Mouse (Mus musculus) fibroblast of lung, adult 2 months (primary cell): ENCODE measurements around the gene Sdhaf1.

Source experiments
- DNase-seq: peaks from one replicate; pipeline ENCODE4 v3.0.0-alpha.2; 2011; ENCODE audit warnings: low read depth

Sdhaf1 gene

GRCm38 (mm10) chr7:30323795-30324194 lies at the start of gene Sdhaf1:
TSS of gene Sdhaf1 (minus strand) at chr7:30323895.
- DNase-seq = no peak

GRCm38 (mm10) chr7:30367466-30367865 lies 43.8 kb upstream of the Sdhaf1 start:
- no peak for DNase-seq

- DNase-seq = no peak
Observed at GRCm38 (mm10) chr7:30363344-30363738, 39.6 kb upstream of the Sdhaf1 start.

- DNase-seq = peak; percentile 10
Observed at GRCm38 (mm10) chr7:30362652-30363343, 39.1 kb upstream of the Sdhaf1 start, which contains the start of gene Lrfn3. TSS of gene Lrfn3 (minus strand) at chr7:30362772.

- DNase-seq = no peak
Observed at GRCm38 (mm10) chr7:30360028-30360427, 36.3 kb upstream of the Sdhaf1 start.

- no peak for DNase-seq
Observed at GRCm38 (mm10) chr7:30359276-30359865, 35.7 kb upstream of the Sdhaf1 start.

GRCm38 (mm10) chr7:30358378-30359186 lies 34.9 kb upstream of the Sdhaf1 start:
- no peak for DNase-seq

GRCm38 (mm10) chr7:30354059-30354458 lies 30.4 kb upstream of the Sdhaf1 start:
- no peak for DNase-seq

GRCm38 (mm10) chr7:30353279-30353822 lies 29.7 kb upstream of the Sdhaf1 start:
- DNase-seq = peak; percentile 53

- DNase-seq = no peak
Observed at GRCm38 (mm10) chr7:30347828-30348227, 24.1 kb upstream of the Sdhaf1 start.

GRCm38 (mm10) chr7:30346635-30347379 lies 23.1 kb upstream of the Sdhaf1 start:
- no peak for DNase-seq

GRCm38 (mm10) chr7:30339432-30340109 lies 15.9 kb upstream of the Sdhaf1 start:
- DNase-seq = no peak

- DNase-seq = peak; percentile 49
Observed at GRCm38 (mm10) chr7:30336384-30336783, 12.7 kb upstream of the Sdhaf1 start.

- no peak for DNase-seq
Observed at GRCm38 (mm10) chr7:30335688-30336087, 12.0 kb upstream of the Sdhaf1 start.

GRCm38 (mm10) chr7:30334563-30334962 lies 10.9 kb upstream of the Sdhaf1 start:
- no peak for DNase-seq

- DNase-seq = no peak
Observed at GRCm38 (mm10) chr7:30333436-30333835, 9.7 kb upstream of the Sdhaf1 start.

- DNase-seq = no peak
Observed at GRCm38 (mm10) chr7:30332622-30333259, 9.0 kb upstream of the Sdhaf1 start.

GRCm38 (mm10) chr7:30331887-30332286 lies 8.2 kb upstream of the Sdhaf1 start:
- DNase-seq = peak; percentile 63

- no peak for DNase-seq
Observed at GRCm38 (mm10) chr7:30328379-30328778, 4.7 kb upstream of the Sdhaf1 start.

- no peak for DNase-seq
Observed at GRCm38 (mm10) chr7:30327140-30327539, 3.4 kb upstream of the Sdhaf1 start.

GRCm38 (mm10) chr7:30326427-30326826 lies 2.7 kb upstream of the Sdhaf1 start:
- no peak for DNase-seq
